Mouse (Mus musculus) liver, embryonic 14.5 days (tissue): ENCODE data around the gene Tsga10ip.

Experiments
- CTCF ChIP-seq: IDR thresholded peaks from 2 replicates; pipeline ENCODE4 v1.5.1; 2016; ENCODE audit warnings: antibody characterized with exemption, low read depth, control low read depth
- EP300 ChIP-seq: IDR thresholded peaks from 2 replicates; pipeline ENCODE4 v1.6.1; 2016; ENCODE audit warnings: antibody characterized with exemption, low read depth

DNA sequence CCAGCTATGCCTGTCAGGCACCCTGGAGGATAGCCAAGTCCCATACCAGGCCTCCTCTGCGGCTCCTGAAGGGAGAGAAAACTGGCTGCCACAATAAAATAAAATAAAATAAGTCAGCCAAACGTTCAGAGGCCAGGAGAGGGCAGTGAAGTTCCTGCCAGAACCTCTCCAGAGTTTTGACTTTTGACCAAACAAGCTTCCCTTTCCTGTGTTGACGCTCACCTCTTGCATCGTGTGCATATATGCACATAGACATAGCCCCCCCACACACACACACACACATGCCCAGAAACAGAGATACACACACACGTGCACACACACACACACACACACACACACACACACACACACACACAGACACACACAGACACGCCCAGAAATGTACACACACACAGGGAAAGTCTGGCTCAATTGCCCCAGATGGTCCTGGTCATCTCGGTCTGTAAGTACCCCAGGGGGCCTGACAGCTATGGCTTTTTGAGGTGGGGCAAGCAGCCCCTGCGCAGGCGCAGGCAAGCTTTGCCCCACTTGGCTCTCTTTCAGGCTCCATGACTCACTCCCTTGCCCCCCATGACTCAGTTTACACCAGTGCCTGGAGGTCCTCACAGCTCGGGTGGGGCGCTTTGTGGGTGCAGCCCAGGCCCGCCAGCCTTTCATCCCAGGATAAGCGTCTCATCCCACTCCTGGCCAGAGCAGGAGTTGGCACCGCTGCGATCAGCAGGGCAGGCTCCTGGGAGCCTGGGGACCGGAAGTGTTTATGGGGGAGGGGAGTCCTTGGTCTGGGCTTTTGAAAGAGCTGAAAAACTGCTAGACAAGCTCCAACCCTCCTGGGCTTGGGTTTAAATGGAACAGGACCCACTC lies 30.9 kb upstream of the Tsga10ip start:
- TF ChIP-seq CTCF (peak; percentile 55), EP300 (no peak)
